Mouse (Mus musculus): ENCODE results near the gene Cdr2l.

- TF ChIP-seq CTCF (IDR thresholded peaks at IDR 0.05; ENCODE audit: low read depth) = no peak
- no peak for TF ChIP-seq EP300 (IDR thresholded peaks at IDR 0.05; ENCODE audit: low read depth)
These were observed 46.5 kb upstream of the Cdr2l start for GRCm38 (mm10) chr11:115335223-115335622.
